Mouse (Mus musculus) spleen, adult 18-20 months (tissue): Measurements from ENCODE around the gene Smoc2.

Source experiments
- DNase-seq, 2 experiments: peaks; one replicate each; pipeline ENCODE4 v3.0.0; 2022; ENCODE audit warnings: mixed read lengths in 2 of 2

The Smoc2 gene

DNA sequence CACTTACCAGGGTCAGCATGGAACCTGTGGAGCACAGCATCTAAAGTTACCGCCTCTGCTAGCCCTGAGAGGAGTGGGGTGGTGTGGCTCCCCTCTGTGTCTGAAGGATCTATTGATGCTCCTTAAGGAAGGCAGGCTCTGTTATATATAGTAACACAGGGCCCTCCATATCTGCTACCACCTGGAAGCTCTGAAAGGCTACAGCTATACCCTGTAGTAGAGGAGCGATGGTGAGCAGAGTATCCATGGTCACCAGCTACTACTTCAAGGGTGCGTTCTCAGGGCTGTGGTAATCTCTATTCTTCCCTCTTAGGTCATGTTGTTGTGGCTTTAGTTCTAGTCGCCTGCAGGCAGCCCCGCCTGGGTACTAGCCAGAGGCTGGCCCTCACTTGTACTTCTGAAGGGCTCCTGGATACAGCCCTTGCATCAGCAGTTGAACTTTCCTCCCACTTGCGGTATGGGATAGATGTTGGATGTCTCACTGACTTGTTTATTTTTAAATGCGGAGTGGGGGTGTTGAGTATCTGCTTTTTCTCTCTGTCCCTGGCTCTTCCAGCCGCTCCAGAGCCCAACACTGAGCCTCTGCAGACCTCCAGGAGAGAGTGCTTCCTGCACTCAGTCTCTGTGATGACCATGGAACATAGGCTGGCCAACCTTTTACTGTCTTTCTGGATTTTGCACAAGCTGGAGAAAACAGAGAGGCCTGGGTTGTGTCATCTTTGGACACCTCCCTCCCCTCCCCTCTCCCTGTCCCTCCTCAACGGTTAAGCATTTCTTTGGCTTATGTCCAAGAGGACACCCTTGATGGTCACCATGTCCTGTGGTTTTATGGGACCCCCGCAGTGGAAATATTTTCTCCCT is 74.1 kb downstream of the Smoc2 start:
- DNase-seq = no peak

DNA sequence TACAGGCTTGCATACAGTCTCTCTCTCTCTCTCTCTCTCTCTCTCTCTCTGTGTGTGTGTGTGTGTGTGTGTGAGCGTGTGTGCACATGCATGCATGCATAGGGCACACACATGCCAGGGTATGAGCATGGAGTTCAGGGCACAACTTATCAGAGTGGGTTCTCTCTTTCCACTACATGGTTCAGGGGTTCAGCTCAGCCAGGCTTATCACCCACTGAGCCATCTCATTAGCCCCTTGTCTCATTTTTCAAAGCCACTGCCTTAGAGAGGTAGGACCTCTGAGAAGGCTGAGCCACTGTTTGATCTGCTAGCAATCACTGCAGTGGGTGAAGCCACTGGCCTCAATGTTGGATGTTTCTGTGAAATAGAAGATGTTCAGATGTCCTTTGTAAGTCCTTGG is 82.2 kb downstream of the Smoc2 start:
- DNase-seq = no peak

DNA sequence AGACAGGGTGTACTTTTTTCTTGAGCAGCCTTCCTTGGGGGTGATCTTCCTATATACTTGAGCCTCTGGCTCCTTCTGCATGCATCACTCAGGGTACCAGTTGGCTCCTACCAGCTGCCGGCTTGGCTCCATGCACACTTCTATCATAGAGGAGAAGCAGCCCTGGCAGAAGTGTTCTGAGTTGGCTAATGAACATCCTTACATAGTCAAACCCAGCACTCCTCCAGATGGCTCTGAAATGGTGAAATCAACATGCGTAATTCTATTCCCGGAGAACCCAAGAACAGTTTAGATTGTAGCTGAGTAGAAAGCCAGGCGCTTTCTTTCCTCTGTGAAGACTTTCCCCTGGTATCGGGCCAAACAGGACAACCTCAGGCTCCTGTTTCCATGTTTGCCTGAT is 91.2 kb downstream of the Smoc2 start:
- no peak for DNase-seq

DNA sequence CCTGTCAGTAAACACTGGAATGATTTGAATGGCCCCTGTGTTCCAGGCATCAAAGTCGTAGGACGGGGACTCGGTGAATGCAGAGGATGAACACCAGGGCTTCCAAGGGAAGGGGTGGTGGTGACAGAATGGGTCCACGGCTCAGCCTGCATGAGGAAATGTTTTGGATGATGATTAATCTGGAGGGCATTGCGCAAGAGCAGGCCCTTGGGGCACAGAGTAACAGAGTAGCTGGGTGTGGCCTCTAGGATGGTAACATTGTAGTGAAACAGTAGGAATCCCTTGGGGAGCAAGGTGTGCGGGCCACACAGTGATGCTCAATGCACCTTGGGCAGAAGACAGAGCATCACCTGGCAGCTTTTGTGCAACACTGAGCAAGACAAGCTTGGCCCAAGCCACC is 92.3 kb downstream of the Smoc2 start:
- no peak for DNase-seq

DNA sequence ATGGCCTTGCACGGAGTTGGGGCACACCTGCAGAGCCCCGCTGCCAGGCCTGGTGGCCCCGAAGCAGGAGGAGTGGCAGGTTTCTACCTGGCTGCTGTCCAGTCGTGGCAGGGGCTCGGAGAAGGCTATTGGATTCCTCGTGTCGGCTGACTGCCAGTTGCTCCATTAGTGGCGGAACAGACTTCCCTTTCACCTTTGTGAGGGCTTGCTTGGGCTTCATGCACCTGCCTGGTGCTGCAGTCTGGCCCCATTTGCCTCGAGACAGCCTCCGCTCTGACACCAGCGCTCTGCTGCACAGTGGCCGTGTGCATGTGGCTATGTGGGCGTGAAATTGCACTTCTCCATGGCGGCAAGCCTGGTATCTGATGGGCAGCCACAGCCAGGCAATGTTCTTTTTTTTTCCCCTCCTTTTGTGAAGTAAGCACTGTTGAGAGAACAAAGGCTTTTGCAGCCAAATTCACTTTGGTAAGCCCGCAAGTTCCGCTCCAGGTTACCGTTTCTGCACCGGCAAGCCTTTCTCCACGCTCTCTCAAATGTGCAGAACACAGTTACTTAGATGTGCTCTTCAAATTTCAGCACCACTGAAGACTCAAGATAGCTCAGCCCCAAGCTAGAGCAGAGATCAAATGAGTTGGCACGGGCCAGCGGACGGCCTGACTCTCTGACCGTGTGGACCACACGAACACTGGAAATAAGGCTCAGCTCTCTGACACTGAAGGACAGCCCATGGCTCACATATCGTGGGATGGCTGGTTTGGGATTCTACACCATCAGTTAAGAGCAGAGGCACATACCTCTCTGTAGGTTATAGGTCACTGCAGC is 93.2 kb downstream of the Smoc2 start:
- no peak for DNase-seq

DNA sequence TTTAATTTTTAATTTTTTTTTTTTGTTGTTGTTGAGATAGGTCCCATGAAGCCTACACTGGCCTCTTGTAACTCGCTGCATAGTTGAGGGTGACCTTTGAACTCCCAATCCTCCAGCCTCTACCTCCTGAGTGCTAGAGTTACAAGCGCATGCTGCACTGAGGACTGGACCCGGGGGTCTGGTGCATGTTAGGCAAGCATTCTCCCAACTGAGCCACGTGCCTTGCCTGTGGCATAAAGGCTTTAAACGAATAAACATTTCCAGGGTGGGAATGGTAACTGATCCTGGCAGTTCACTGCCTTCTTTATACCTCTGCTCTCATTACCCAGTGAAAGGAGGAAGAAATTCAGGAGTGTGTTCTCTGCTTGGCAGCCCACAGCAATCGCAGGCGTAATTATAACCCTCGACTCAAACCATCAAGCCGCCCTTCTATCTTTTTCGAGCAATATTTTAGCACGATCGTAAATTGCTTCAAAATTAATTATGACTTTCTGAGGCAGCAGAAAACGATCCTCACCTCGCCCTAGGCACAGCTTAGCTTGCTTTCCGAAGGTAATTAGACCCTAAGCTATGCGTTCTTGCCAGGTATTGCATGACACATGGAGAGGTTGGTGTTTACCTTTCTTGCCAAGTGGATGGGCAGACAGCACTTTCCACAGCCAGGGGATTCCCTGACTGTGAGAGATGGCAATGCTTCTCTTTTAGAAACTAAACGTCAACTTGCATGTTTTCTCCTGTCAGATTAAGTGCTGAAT is 99.6 kb downstream of the Smoc2 start:
- no peak for DNase-seq

DNA sequence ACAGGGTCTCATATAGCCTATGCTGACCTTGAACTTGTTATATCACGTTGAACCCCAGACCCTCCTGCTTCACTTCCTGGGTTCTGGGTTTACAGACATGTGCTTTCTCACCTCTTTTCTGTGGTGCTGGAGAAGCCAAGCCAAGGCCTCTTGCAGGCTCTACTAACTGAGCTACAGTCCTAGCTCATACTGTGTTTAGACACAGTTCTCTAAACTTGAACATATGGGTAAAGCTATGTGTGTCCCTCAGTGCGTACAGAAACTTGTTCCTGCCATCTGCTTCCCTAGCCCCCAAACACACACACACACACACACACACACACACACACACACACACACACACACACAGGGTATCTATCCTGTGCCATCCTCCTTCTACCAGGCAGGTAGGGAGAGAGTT is 100.2 kb downstream of the Smoc2 start:
- no peak for DNase-seq

DNA sequence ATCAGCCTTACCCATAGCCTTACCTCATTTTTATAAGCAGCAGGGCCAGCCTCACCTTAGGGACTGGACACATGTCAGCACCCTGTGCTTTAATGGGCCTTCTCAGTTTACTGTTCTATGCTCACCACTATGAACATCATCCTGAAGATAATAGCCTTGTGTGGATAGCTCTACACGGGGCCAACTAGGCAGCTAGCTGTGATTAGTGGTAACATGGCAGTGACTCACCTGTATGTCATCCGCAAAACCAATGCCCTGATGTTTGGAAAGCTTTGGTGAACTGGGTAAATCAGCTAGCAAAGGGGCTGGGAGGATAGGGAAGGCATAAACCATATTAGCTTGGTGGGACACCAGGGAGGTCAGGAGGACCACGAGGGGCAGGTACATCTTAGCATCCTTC is 100.7 kb downstream of the Smoc2 start:
- DNase-seq = no peak

DNA sequence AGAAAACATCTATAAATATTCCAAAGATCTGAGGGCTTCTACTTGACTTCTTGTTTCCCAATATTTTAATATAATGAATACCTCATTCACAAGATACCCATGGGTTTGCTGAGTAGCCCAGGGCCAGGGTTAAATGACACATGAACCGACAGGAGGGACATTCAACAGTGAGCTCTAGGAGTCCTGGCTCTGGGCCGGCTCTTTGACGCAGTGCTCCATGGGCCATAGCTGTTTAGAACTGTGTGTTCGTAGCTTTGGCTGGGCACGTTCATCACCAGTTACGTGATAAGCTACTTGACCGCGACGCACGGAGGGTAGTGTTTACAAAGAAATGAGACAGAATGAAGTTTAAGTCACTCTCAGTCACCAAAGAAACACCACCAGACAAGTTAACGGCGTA is 101.2 kb downstream of the Smoc2 start:
- no peak for DNase-seq

DNA sequence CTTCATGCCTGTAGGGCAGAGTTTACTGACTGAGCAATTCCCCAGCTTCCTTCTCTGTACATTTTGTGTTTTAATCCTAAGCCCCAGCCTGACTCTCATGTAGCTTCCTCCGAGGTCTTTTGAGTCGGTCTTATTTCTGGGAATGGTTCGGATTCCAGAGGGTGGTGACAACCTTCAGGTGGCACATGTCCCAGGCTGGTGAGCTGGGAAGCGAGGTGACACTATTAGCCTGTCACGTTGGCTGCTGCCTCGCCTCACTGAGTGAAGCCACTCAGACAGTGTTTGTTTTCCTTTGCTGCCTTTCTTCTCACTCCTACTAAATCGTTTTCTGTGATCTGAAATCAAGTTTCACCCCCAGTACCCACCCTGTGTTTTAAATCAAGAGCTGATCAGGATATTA is 102.2 kb downstream of the Smoc2 start:
- DNase-seq = no peak

DNA sequence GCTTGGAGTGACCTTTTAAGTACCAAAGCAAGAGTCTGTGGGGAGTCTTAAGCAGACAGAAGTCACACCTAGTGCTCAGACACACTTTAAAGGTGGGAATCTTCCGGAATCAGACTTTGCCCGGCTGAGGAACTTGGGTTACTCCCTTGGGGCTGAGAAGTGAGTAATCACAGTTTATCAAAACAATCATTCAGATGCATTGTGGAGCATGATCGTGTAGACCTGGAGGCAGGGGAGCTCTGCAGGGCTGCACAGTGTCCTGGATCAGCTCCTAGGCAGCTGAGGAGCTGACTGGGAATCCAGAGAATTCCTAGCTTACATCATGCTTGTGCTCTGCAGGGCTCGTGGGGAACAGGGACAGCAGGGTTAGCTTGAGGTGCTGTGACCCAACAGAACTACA is 104.7 kb downstream of the Smoc2 start:
- no peak for DNase-seq

DNA sequence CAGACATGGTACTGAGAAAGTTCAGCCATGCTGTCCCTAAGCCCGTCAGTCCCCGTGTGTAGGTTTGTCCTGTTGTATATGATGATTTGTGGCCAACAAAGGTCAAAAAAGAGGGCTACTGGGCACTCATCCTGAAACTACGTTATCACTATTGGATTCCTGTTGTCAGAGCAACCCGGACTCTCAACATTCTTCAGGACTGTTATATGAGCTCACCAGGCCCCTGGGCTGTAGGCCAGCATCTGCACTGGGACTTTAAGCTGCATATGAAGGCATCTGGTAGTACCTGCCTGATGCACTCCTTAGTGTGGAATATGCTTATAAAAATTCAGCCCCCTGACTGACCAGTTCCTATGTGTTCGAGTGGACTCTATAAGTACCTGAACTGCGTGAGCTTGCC is 105.7 kb downstream of the Smoc2 start:
- DNase-seq = no peak

DNA sequence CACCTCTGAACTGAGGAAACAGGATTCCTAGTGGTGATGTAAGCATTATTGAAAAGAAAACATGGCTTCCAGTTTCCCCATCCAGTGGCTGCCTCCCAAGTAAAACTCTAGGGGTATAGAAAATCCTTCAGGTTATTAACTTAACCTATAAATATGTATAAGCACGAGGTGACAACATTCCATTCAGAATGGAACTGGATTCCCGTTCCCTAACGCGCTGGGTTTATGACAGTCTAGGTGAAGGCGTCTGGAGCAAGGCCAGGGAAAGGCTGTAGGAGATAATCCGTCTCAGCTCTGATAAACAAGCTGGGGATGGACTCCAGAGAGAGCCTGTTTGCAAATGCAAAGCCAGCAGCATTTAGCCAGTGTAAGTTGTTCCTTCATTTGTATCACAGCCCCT is 108.0 kb downstream of the Smoc2 start:
- no peak for DNase-seq

DNA sequence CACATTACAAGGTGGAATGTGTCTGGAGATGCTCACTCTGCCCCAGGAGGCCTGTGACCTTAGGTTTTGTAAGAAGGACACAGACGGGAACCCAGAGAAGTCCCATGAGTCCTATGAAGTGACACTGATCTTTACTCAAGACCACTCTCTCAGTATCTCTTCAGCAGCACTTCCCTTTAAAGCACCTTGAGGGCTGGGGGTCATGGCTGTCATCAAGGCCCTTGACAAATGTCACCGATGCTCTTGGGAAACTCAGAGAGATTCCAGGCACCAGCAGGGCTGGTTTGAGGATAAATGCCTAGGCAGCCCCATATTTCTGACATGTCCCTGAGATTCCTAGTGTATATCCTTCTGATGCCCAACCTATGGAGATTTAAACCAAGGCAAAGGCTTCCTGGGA is 113.1 kb downstream of the Smoc2 start:
- no peak for DNase-seq

DNA sequence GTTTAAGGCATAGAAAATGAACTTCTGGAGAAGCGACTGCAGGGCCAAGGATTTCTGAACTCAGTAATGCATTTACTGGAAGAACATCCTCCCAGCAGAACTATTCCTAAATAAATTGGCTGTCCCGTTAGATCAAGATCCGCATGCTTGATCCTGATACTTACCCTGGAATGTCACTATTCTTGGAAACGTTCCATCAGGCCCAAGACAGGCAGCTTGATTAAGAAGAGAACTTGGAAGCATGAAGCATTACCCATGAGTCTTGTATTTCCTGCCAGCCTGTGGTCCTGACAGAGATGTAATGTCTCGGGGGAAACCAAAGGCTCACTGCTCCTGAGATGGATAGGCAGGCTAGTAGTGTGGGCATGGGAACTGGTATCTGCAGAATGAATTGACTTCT is 115.6 kb downstream of the Smoc2 start:
- no peak for DNase-seq

DNA sequence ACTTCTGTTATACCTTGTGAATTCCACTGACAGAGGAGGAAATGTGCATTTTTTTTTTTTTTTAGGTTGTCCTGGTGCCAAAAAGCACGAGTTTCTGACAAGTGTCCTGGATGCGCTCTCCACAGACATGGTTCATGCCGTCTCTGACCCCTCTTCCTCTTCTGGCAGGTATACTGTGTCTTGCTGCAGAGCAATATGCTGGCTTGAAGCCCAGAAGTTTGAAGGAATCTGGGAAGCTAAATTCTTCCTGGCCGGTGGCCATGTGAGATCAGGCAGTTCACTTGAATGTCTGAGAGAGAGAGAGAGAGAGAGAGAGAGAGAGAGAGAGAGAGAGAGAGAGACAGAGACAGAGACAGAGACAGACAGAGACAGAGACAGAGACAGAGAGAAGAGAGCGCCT is 118.2 kb downstream of the Smoc2 start:
- DNase-seq = no peak

DNA sequence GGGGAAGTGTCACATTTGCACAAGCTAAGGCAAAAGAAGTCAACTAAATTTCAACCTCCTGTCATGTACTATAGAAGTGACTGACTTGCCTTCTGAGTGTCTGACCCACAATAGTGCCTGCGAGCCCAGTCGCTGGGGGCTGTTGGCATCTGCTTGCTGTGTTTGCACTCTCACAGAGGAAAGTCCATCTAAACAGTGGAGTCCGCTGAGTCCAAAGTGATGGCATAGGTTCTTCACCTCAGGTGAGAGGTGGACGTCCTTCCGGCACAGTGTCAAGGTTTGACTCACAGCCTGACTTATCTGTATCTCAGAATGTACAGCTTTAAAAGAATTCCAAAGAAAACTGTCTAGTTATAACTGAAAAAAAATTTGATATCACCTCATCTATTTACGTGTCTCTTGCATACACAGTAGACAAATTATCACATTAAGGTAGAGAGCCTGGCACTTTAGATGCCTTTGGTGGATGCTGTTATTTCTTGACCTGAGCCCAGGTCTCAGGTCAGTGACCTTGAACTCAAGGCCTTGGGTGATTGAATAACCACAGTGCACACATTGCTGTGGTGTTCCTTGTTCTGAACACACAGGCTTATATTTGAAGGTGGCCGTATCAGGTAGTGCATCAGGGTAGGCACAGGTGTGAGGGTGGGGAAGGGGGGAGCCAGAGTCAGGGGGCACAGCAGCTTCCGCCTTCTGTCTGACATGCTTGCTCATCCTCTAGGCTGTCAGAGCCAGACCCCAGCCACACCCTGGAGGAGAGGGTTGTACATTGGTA is 119.5 kb downstream of the Smoc2 start:
- DNase-seq = no peak

DNA sequence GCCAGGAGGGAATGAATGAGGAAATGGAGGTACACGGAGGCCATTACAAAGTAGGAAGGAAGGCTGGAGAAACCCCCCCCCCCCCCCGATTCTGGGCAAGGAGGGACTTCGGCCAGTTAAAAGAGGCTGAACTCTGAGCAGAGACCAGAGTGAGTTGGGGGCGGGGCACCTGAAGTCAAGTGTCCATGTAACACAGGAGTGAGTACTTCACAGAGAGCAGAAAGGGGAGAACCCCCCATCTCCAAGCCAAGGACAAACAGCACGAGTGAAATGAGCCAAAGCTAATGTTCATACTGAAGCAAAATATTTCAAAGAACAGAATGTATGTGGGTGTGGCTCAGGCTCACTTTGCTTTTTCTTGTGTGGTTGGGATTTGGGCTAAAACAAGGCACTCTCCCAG is 121.7 kb downstream of the Smoc2 start:
- DNase-seq = no peak

DNA sequence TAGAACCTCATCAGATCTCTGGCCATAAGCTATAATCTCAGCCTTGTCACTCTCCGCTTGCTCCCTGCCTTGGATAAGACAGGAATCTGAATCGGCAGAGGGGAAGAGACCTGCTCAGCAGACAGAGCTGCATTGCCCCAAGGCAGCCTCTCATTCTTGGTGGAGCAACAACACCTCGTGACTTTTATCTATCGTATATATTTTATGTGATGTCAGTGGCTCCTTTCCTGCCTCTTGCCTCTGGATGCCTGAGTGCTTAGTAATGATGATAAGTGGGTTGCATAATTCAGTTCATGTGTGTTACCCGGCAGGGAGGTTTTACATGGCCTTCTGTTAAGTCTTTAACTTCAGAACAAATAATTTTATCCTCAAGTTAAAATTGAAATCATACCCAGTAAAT is 128.6 kb downstream of the Smoc2 start:
- no peak for DNase-seq

DNA sequence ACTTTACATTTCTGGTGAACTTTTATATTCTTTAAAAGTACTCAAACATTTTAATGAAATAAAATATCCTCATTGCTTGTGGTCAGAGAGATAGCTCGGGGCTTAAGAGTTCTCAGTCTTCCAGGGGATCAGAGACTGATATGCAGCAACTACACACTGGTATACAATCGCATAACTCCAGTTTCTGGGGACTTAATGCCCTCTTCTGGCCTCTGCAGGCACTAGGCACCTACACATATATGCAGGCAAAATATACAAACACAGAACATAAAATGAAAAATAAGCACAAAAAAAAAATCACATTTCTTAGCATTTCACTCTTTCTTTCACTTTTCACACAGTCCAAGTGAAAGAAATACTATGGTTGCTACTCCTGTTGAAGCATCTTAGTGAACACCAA is 133.2 kb downstream of the Smoc2 start:
- no peak for DNase-seq

DNA sequence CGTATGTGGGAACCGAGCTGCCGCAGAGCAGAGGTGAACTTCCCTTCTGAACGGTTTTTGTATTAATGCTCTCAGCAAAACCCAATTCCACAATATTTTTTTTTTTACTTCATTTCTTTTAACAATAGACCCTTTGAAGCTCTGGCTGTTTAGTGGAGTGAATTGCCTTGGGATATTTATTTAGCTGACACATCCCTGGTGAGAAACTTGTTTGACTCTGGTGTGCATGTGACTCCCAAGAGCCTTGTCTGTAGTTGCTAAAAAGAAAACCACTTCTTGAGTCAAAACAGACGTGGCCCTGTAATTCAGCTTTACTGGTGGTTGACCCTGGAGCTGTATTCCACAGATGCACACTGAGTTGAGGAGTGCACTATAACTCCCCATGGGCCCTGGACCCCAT is 135.2 kb downstream of the Smoc2 start:
- no peak for DNase-seq

DNA sequence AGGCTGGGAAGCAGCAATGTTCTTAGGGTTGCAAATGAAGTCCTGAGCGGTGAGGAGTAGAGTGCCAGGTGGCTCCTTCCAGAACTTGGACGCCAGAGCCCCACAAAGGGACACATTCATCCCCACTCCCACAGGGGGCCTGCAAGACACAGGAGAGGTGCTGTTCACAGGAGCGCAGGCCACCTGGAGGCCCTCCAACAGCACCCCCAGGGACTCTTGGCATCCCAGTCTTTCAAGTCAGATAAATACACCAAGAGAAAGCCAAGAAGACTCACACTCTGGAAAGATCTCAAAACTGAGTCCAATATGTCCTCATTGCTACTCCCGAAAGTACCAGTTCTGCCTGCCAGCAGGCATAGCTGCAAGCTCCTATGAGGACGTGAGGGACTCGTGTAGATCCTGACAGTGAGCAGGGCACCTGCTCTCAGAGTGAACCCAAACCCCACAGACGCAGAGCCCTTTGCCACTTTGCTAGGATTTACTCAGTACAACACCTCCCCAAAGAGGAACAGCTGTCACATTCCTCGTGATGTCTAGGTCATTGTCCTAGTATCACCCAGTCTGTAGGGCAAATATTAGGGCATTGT is 141.2 kb downstream of the Smoc2 start:
- DNase-seq = no peak
